Mouse (Mus musculus) heart, postnatal 0 days (tissue): ENCODE measurements at regions not wholly inside any gene's neighbourhood (a gene's known extent, or its start where the extent isn't known, plus 50 kb on each side); places are given as distances from the start of the nearest gene placed in this dataset.

ENCODE experiments used
- CTCF ChIP-seq: IDR thresholded peaks from 2 replicates; pipeline ENCODE4 v1.5.1; 2016; ENCODE audit warnings: antibody characterized with exemption, control low read depth, low read depth
- EP300 ChIP-seq: IDR thresholded peaks from 2 replicates; pipeline ENCODE4 v1.6.1; 2016; ENCODE audit warnings: antibody characterized with exemption, low read depth

- TF ChIP-seq CTCF (0 out of 2 replicates have a peak, but pooled peaks have one; percentile 1), EP300 (no peak)
These were observed 211.9 kb downstream of the 3110018I06Rik start for GRCm38 (mm10) chr12:107700317-107700716.
